Mouse (Mus musculus) c-Kit-positive CD71-positive TER-119-positive erythroid progenitor cells, embryonic 14.5 days (primary cell): ENCODE results near the gene Rras.
"Not testable (repeated sequence)": the region's sequence is repeated elsewhere in the genome, so short reads cannot be mapped to it uniquely, and the experiment has no call there.

Source experiments
- DNase-seq: peaks from one replicate; pipeline ENCODE4 v3.0.0-alpha.2; 2013; ENCODE audit warnings: low spot score

The Rras gene

DNA sequence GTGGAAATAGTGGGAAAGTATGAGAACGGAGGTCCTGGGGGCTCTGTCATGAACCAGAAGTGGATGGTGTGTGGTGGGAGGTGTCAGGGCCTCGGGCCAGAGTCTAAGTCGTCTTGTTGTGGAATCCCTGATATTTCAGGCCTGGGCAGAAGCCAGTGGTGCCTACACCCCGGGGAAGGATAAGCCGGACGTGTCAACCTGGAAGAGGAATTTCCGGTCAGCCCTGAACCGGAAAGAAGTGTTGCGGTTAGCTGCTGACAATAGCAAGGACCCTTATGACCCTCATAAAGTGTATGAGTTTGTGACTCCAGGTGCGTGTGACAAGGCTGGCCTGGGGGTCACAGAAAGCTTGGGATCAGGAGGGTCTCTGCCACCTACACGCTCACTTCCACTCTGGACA lies 18.0 kb upstream of the Rras start:
- DNase-seq = no peak

DNA sequence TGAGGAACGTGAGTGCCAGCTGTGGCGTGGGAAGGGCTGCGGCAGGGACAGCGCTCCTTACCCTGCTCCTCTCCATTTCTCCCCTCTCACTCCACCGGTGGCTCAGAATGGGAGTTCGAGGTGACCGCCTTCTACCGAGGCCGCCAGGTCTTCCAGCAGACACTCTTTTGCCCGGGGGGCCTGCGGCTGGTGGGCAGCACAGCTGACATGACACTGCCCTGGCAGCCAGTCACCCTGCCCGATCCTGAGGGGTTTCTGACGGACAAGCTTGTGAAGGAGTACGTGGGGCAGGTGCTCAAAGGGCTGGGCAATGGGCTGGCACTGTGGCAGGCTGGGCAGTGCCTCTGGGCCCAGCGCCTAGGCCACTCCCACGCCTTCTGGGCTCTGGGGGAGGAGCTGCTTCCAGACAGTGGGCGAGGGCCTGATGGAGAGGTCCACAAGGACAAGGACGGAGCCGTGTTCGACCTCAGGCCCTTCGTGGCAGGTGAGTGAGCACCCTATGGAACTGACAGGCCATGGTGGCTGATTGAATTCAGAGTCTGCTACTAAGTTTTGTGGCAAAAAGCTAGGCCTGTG lies 17.1 kb upstream of the Rras start:
- no peak for DNase-seq

DNA sequence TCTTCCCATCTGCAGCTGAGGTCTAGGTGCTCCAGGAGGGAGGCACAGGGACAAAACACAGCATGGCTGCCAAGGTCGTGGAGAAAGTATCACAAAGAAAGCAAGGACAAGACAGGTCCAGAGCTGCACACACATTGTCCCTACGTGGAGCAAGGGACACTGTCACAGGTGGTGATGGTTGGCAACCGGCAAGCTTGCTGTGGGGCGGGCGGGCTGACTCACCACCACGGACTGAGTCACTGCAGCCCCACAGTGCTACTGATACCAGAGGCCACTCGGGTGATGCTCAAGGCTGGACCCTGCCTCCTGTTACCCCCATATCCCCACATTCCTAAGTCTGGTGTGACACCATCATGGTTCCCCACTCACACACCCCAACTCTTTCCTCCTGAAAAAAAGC lies 15.3 kb upstream of the Rras start:
- no peak for DNase-seq

DNA sequence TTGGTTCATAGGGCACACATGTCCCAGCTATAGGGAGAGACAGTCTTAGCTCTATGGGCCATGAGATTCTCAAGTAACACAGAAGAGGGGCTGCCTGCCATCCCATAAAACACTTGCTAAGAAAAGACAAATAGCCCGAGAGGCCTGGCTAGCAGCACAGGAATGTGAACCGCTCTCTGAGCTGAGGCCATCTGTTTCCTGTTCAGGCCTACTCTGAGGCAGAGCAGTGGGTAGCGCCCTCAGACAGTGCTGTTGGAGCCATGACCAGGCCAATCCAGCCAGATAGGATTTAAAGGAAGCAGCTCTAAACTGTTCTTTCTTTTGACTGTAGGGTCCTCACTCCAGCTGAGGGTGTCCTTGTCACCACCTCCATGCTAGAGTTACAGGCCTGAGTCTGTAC lies 13.2 kb upstream of the Rras start:
- no peak for DNase-seq

DNA sequence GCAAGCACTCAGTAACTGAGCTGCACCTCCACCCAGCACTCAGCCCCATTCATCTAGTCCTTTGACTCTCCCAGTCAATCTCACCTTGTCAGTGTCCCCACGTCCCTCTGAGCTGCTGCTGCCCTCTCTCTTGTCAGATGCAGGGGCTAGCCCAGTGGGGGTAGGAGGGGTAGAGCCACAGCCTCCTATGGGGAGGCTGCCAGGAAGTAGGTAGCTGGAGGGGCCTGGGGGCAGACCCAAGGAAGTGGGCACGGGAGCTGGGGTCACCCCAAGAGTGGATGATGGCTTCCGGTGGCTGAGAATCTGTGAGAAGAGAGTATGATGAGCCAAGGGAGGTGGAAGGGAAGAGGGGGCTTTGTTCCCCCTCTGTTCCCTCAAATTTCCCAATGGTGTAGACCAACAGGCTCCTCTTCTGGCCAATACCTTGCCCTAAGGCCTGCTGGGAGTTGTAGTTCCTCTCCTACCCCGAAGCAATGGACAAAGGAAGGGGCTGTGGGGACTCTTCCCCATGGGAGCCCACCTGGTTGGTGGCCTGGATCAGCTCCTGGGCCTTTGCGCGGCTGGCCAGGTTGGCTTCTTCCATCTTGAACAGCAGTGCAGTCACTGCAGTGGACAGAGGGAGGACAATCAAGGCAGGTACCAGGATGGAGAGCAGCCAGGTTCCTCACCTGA lies 12.3 kb upstream of the Rras start:
- no peak for DNase-seq

DNA sequence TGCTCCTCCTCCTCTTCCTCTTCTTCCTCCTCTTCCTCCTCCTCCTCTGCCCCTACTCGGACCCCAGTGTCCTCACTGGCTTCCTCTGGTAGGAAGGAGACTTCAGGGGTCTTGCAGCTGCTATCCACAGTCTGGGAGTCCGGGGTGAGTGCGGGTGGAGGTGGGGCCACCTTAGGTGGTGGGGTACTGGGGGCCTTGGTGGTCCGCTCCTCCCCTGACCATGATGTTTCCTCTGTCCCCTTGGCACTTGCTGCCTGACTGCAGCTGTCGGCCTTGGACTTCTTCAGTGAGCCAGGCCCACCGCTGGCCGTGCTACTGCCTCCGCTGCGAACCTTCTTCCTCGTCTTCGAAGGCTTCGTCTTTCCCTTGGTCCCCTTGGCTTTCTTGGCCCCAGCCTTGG lies 11.3 kb upstream of the Rras start:
- no peak for DNase-seq

DNA sequence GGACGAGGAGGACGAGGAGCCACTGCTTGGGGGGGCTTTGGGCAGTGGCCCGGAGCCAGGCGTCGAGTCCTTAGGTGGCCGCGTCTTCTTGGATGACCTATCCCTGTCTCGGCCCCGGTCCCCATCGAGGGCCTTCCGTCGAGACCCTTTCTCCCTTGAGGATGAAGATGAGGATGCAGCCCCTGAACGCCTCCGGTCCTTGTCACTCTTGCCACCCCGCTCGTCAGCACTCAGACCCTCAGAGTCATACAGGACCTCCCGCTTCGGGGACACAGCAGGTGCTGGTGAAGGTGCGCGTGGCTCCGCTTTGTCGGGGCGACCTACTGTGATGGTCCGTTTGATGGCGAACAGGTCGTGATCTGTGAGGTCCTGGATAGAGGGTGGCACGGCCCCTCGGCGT lies 10.6 kb upstream of the Rras start:
- no peak for DNase-seq

DNA sequence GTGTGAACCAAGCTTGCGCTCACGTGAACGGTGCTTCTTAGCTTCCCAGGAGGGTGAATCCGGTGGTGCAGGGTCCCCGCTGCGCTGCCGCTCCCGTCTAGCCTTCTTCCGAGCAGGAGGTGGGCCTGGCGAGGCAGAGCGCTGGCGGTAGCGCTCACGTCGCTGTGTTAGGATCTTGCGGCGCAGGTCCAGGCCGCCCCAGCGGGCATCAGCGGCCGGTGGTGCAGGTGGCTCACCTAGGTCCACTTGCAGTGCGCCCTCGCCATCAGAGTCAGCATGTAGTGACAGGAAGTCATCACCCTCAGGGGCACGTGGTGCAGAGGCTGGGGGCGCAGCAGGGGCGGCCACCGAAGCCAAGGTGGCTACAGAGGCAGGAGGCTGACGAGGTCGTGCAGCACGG lies 9.9 kb upstream of the Rras start:
- DNase-seq = no peak

DNA sequence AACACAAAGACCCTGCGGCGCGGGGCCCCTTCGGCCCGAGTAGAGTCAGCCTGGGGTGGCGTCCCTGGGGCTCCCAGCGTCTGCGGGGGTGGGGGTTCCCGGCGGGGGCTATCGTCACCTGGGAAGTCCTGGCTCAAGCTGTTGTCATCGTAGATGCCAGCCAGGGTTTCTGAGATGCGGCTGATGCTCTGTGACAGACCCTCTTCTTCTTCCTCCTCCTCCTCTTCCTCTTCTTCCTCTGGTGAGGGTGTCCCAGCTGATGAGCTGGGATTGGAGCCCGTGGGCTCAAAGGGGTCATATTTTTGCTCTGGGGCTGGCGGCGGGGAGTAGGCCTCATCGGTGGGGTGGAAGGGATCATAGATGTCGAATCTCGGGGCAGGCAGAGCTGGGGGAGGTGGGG lies 9.3 kb upstream of the Rras start:
- no peak for DNase-seq

DNA sequence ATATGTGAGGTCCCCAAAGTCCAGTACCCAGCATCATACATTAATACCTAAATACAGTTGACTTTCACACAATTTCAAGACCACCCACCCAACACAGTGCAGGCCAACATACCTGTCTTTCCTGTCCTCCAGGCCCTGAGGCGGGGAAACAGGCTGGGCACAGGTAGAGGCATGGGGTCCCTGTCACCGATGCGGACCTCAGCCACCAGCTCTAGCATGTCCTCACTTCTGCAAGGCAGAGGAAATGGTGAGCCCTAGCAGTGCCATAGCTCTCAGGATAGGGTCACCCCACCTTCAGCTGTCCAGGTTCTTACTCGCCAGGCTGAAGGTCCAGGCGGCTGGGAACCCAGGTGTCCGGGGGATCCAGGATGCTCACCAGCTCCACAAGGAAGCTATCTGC lies 5.8 kb upstream of the Rras start:
- DNase-seq = no peak

DNA sequence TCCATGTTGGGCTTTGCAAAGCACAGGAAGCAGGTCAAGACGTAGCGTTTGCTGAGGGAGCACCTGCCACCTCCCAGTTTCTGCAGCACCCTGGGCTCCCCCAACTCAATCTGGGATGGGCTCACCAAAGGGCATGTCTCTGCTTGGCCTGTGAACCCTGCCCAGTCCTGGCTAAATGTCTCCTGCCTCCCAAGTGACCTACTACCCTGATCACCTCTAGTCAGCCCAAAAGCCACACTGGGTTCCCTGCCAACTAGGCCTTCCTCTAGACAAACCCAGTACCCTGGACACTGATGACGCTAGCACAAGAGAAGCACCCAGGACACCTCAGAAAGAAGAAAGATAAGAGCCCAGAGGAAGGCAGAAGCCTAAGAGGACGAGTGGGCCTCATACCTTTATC lies 4.9 kb upstream of the Rras start:
- DNase-seq = no peak

DNA sequence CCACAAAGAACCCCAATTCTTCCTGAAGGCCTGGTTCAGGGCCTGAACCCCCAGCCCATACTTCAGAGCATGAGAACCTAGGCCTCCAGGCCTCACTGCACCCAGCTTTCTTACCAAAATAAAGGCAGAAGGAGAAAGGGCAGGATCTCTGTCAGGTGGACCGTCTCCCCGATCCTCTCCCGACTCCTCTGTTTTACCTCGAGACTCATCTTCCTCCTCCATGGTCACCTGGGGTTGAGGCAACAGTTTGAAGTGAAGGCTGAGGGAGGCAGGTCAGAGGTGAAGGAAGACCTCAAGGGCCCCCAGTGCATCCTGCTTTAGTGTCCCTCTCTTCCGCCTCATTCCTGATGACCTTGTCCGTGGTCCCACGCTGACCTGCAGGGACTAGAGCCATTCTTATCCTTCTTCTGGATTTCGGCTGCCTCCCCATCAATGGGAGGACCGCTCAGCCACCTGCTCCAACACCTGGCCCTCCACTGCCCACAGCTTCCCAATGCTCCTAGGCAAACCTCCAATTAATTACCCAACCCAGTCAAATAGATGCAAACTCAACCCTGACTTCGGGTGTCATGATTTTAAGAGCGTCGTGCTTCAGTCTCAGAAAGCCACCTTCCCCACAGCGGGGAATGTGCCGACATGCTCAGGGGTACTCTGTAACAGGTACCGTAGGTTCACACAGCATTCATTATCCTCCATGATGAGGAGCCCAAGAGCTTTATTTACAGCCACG lies 4.2 kb upstream of the Rras start:
- no peak for DNase-seq

DNA sequence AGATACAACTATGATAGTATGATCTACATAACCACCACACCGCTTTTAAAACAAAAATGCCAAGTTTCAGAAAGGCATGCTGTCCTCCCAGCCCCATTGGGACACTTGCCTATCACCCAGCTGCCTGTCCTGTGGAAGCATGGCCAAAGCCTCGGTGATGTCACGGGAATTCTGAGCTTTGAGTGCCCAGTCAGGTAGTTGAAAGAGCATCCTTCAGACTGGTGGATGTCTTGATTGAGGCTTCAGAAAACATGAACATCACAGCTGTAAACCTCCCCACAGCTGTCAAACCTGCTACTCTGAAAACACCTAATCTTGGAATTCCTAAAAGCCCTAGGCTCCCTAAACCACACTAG lies 3.7 kb upstream of the Rras start:
- no peak for DNase-seq

DNA sequence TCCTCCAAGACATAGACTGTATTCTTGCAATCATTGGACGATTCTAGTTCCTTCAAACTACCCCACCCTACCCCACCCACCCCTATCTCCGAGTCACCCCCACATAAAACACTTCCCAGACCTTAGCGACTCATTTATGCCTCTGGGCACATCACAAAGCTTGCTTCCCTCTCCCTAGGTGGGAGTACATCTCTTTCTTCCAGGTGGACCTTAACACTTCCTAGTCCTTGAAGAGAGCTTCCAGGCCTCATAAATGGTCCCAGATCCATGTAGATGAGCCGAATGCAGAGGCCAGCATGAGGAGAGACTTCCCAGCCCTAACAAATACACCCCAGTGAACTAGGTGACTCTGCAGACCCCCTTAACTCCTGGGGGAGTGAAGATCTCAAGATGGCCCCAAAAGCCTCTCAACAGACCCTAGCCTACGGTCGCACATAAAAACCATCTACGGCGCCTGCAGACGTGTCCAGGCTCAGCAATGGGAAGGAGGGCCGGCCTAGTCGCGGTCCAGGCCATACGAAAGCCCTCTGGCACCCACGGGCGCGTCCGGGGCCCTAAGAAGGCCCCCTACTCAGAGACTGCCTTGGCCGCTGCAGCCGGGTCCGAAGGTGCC lies 2.3 kb upstream of the Rras start:
- DNase-seq = peak; percentile 65

DNA sequence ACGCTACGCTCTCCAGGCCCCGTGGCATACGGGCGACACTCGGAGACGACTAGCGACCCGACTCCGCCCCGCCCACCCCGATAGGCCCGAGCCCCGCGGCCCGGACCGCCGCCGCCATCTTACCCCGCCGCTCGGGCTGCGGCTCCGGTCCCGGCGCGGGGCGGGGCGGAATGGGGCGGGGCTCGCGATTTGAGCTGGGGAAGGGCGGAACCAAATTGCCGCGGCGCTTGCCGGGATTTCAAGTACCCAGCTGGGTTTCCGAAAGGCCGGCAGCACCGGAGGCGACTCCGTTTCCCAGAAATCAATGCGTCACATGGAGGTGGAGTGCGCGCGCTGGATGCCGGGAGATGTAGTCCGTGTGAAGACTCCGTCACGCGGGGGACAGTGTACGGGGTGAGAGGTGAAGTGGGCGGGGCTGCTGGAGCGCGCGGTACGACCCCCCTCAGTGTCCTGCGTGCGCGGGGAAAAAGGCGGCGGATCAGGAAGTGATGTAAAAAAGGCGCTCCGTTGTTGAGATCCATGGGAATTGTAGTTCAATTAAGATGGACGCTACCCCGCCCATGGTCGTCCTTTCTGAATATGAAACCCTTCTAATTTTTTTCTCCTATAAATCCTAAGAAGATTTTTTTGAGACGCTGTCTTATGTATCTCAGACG lies 1.7 kb upstream of the Rras start, which contains the start of gene Scaf1:
Gene Scaf1 (minus strand): TSS at position 407 of the 656 bp plus-strand sequence.
- DNase-seq = peak; percentile 97

DNA sequence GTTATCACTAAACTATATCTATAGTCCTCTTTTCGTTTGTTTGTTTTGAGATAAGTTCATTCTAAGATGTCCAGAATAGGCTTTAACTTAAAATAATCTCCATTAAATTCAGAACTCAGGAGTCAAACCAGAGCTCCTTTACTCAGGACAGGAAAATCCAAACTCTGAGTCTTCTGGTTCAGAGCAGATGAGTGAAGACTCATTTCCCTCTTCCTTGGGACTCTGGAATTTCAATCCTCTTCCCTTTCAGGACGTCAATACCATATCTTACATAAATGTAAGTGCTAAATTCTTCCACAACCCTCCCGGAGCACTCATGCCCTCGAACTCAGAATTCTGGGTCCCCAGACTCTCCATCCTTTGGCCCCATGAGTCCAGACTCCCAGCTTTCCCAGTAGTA lies 1.0 kb upstream of the Rras start:
- peak; percentile 39 for DNase-seq

DNA sequence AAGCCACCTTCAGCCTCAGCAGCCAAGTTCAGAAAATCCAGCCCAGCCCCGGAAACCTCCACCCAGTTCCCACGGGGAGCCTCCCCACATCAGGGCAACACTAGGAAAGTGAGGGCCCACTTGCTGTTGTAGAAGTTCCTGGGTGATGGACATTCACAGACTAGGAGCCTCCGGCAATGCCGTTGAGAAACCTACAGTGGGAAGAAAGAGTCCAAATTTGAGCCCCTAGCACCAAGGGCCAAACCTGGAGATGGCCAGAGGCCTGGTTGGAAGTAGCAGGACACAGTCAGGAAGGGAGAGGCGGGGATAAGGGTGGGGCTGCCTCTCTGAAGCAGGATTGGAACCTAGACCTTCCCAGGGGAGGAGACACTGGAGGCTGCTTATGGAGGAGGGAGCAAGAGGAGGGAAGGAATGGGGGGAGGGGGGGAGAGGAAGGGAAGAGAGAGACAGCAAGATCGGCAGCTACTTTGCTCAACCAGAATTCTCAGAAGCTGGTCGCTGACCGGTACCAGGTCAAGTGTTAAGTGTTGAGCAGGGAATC lies 1.3 kb downstream of the Rras start:
- DNase-seq = no peak

DNA sequence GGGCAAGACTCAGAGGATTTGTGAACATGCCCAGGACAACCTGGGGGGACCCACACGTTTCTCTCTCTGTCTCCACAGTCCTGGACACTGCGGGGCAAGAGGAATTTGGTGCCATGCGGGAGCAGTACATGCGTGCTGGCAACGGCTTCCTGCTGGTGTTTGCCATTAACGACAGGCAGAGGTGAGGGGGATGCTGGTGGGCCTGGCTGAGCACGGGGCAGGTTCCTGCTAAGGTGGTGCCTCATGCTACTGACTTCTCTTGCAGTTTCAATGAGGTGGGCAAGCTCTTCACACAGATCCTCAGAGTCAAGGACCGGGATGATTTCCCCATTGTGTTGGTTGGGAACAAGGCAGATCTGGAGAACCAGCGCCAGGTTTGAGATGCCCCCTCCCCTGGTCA lies 2.5 kb downstream of the Rras start:
- no peak for DNase-seq

DNA sequence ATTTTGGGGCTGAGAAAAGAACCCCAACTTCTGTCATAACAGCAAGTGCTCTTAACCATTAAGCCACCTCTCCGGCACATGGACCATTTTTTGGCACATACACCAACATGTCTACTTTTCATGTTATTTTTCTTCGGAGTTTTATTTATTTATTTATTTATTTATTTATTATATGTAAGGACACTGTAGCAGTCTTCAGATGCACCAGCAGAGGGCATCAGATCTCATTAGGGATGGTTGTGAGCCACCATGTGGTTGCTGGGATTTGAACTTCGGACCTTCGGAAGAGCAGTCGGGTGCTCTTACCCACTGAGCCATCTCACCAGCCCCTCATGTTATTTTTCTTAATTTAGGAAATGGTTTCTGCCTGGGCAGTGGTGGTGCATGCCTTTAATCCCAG lies 6.0 kb downstream of the Rras start:
- not testable (repeated sequence) for DNase-seq

DNA sequence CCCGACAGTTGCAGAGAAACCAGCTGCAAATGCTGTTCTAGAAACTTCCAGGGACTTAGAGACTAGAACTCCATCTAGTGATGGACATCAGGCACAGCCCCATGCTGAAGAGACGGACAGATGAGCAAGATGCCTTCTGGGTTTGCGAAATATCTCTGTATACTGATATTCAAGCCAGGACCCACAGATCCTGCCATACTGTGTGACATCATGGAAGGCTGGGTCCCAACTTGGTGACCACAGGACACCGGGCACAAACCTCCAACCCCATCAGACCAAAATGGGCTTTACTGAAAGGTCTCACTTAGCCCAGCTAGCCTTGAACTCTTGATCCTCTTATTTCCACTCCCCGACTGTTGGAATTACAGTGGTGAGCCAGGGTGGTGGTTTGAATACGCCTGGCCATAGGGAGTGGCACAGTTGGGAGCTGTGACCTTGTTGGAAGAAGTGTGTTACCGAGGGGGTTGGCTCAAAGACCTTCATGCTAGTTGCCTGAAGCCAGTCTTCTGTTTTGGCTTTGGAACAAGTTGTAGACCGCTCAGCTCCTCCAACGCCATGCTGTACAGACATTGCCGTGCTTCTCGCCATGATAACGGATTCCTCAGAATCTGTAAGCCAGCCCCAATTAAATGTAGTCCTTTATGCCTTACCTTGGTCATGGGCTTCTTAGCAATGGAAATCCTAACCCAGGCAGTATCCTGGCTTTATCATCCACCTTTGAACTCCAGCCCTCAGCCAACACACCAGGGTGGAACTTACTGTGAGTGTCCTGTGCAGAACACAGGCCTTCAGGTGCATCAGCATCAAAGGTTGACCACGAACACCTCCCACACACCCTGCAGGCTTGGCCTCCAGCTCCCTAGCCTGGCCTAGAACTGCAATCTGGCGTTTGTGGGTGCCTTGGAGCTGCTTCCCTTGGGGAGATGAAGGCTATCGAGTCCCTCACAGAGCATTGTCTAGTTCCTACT lies 6.8 kb downstream of the Rras start:
- no peak for DNase-seq

DNA sequence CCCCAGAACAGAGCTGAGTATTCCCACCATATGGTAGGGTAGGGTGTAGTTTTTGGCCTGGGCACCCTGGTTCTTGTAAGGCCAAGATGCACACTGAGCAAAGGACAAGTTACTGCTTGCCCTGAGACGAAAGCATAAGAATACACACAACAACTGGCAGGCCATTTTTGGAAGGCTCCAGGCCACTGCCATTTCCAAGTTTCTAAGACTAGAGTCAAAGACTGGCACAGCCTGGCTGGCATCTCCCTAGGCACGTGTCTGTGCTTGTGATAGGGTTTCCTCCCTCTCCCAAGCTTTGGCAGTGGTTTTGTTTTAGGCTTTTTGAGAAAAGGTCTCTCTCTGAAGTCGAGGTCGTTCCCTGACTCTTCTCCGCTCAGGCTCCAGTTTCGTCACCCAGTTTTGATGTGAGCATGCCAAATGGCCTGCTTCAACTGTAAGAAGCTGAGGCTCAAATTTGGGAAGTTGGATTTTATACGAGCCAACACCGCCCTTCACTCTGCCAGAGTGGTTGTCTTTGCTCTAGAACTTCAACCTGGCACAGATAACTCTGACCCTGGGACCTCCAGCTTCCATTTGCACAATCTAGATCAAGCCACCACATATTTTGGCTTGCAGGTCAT lies 8.0 kb downstream of the Rras start:
- DNase-seq = no peak
